Mouse (Mus musculus) frontal cortex, postnatal 14 days (tissue): ENCODE data around the gene Nxt1.

Experiments used
- DNase-seq, 2 experiments: peaks; one replicate each; pipeline ENCODE4 v3.0.0; 2022; ENCODE audit warnings: low spot score in 2 of 2

Nxt1 gene

GRCm38 (mm10) chr2:148672199-148673096, at the start of gene Nxt1:
Nxt1 (plus strand) TSS chr2:148672601.
- peak; percentile 97 to 98 for DNase-seq

DNA sequence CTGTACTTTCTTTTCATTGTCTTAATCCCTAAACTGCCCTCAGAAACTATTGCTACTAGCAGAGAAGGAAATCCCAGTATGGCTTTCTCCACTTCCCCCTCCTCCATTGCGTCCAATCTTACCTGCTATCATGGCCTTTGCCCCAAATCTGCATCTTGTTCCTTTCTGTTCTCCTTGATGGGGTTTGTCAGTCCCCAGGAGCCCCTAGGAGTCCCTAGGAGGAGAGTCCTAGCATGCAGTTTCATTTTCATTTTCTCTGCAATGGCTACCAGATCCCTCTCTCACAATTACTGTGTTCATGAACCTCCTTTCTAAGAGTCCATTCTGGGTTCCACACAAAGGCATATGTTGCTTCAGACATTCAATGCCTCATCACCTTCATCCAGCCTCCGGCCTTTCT, 49.3 kb upstream of the Nxt1 start:
- no peak for DNase-seq

GRCm38 (mm10) chr2:148624484-148624883, 47.9 kb upstream of the Nxt1 start:
- DNase-seq, result no peak

DNA sequence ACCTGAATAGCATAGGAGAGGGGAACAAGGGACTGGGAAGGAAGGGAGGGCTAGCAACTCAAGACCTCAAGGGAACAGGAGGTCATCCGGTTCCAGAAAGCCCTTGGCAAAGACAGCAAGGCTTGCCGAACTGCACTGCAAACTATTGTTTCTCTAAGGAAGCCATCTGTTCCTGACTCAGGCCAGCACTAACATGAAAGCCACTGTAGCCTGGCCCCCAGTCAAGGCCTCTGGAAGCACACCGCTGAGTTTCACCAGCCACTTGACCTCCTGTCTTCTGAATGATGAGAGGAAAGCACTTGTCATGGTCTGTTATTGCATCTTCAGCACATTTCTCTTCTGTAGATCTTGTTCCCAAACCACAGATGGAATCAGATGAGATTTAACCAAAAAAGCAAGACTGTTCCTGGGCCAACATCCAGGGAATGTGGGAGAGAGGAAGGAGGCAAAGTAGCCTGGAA, 45.4 kb upstream of the Nxt1 start:
- DNase-seq, result peak in 1 of 2 experiments; percentile 13

- DNase-seq, result no peak
These were observed 41.4 kb upstream of the Nxt1 start for GRCm38 (mm10) chr2:148631011-148631410.

DNA sequence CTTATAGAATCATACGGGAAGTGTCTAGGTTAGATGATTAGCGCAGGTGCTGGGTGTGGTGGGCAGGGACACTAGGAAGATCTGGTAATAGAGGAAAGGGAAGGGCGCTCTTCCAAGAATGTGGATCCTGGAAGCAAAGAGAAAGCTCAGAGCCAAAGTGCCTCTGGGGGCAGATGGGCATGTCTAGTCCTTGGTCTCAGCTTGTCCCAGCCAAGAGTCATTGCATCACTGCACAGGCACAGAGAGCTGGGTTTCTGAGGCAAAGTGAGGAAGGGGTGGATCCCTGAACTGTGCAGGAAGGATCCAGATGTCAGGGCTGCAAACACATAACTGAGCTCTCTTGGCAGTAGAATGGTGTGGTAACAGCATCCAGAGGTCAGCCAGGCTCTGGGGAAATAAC, 40.8 kb upstream of the Nxt1 start:
- DNase-seq, result no peak

- DNase-seq, result no peak
These were observed 37.9 kb upstream of the Nxt1 start for GRCm38 (mm10) chr2:148634466-148634865.

GRCm38 (mm10) chr2:148642610-148643370, 29.6 kb upstream of the Nxt1 start:
- DNase-seq, result no peak

DNA sequence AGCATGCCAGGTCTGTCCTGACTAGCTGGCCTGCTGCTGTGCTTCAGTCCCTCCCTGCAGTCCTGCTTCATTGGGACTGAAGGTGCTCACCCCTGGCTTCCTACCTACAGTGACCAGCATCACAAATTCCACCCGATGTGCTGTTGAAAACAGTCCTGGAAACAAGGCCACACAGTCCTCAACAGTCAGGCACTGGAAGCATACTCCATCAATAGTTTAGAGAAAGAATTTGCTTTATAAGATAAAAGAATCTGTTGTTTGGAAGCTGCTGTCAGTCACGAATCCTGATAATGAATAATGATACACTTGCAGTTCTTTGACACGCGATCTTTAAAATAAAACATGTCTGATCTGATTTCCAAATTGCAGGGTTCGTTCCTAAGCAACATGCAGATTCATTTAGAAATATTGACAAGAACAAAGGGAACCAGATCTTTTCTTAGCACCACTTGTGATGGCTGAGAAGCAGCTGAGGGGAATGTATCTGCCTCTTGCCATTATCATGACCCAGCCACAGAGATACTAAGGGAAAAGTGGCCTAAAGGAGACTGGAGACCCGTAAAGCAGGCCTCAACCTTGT, 27.9 kb upstream of the Nxt1 start:
- DNase-seq, result no peak

- no peak for DNase-seq
These were observed 21.6 kb upstream of the Nxt1 start for GRCm38 (mm10) chr2:148650587-148651357.

DNA sequence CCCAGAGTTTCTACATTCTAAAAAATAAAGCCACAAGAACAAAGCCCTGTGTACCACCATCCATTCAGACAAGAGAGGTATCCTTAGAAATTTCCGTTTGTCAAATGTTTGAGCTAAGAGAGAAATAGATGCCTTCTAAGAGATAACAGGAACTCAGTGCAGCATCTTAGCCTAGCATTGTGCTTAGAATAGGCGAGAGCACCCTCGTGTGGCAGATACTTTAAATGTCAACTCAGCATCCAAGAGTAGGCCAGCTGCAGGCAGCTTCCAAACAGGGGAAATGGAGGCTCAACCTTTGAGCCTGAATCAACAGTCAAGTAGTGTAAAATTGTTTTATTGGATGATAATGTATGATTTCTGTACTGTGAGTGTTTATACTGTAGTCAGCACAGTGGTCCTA, 17.4 kb upstream of the Nxt1 start:
- DNase-seq, result peak; percentile 52 to 73

DNA sequence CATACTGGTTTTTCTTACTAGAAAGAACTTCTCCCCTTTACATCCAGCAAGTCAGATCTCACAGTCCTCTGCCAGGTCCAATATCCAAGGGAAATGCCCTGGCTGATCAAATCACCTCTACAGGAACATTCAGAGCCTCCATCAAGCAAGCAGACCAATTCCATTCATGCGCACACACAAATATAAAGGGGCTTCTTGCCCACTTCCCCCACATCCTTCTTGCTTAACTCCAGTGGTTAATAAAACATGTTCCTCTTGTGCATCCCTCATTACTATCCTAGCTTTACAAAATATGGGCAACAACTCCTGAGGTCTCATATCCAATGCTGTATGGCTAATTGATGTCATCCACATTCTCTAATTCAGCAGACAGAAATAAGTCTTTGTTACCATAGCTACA, 8.9 kb upstream of the Nxt1 start:
- DNase-seq, result no peak

DNA sequence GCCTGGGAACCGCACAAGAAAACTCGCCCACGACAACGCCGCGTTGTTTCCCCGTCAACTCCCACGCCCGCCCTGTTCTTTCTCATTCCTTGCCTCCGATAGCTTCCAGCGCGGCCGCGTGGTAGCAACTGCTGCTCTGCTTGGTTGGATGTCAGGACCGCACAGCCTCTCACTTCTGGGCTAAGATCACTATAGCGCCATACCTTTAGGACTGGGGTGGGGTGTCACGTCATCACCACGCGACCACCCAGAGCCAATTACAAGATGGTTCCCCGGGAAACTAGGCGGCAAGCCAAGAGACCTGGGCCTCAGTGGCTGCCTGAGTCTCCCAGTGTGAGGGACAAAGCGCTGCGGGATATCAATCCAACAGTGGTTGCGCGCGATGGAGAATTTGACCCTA, 5.4 kb downstream of the Nxt1 start:
- peak; percentile 77 to 81 for DNase-seq

DNA sequence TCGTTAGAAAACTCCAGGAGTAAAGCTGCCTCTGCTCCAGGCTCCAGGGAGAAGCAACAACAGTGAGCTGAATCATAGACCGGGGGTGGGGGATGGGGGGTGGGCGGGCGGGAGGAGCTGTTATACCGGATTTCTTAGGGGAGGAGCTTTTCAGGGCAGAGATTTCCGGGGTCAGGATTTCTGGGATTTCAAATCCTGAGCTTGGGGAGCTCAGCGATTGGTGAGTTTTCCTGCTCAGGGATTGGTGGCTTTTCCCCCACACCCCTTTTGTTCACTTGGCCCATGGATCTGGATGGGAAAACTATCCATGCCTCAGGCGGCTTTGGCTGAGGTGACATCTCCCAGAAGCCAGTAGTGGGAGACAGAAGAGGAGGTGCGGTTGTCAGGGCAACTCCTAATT, 6.9 kb downstream of the Nxt1 start:
- DNase-seq, result peak in 1 of 2 experiments; percentile 35

- peak; percentile 98 for DNase-seq
These were observed 8.4 kb downstream of the Nxt1 start, which contains the start of gene Gzf1 for GRCm38 (mm10) chr2:148680775-148681291. Gzf1 (plus strand) TSS chr2:148681023.

DNA sequence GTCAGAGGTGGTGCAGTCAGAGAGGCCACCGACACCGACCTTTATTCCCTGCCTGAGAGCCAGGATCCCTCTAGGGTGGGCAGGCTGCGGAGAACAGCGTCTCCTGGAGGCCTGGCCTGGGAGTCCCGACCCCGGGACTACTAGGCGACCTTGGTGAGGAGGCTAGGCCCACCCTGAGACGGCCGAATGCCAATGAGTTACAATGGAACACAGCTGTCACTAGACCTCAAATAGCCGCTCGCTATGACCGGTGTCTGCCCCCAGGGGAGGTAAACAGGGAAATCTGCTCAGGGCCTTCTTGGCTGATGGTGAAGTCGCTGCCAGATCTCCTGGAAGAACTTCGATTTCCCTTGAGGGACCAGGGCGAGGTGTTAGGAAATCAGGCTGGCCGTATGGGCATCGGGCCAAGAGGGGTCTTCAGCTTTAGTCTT, 9.1 kb downstream of the Nxt1 start:
- DNase-seq, result peak in 1 of 2 experiments; percentile 52

GRCm38 (mm10) chr2:148683031-148683430, 10.6 kb downstream of the Nxt1 start:
- no peak for DNase-seq

DNA sequence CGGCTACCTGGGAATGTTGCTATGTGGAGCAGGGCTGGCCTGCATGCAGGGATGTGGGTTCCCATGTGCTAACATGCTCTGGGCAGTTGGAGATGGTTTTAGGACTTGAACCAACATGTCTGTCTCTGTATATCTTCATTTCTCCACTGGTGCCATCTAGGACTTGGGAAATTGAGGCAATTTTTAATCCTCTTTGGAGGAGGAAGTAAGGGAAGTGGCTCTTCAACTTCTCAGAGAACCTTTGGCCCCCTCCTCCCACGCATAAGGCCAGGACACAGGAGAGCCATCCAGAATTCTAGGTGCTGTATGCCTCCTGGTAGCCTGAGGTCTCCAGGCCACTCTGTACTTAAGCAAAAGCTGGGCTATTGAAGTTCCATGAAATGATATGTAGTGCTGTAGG, 12.6 kb downstream of the Nxt1 start:
- DNase-seq, result no peak

GRCm38 (mm10) chr2:148685709-148686108, 13.3 kb downstream of the Nxt1 start:
- no peak for DNase-seq

- no peak for DNase-seq
These were observed 14.5 kb downstream of the Nxt1 start for GRCm38 (mm10) chr2:148686862-148687261.

- DNase-seq, result no peak
These were observed 15.6 kb downstream of the Nxt1 start for GRCm38 (mm10) chr2:148687971-148688370.
